22 mouse cellular contexts compared by ENCODE assay signal in genomic region chr3:30390346-30390745, GRCm38 (mm10).
DNase-seq lines count a peak whose midpoint lies in the region; ATAC-seq and TF ChIP-seq lines count a peak whose summit lies in the region.
"Had no signal": no experiment of that assay in that cellular context is flagged by ENCODE, and none has a peak within 500 bp of the region (broad histone marks: within the 10 kb centered on the region; RNA-seq: fewer than 3 reads in every experiment).

No protein-coding gene starts in this region.

- no peak overlapping the region for H3K4me2 ChIP-seq in heart, embryonic 13.5 days
- no peak overlapping the region for H3K4me2 ChIP-seq in midbrain, embryonic 11.5 days
- no peak overlapping the region for H3K4me2 ChIP-seq in midbrain, embryonic 13.5 days (replicated peaks)
- no peak overlapping the region for H3K4me2 ChIP-seq in CH12.LX (ENCODE audit: insufficient read depth, low read depth, poor library complexity, severe bottlenecking)

- H3K36me3 ChIP-seq in heart, embryonic 13.5 days: no peaks in the 10 kb centered on the region
- H3K36me3 ChIP-seq in heart, adult 2 months (ENCODE audit: control insufficient read depth, insufficient read depth, low read length): no peaks in the 10 kb centered on the region; the same call in 1 of the 2 replicates
- no peaks in the 10 kb centered on the region for H3K36me3 ChIP-seq in midbrain, embryonic 11.5 days (ENCODE audit: control insufficient read depth, insufficient read depth, low read length)
- H3K36me3 ChIP-seq in midbrain, embryonic 13.5 days: no peaks in the 10 kb centered on the region
- H3K36me3 ChIP-seq in CH12.LX (replicated peaks in 1 of 2; ENCODE audit: control insufficient read depth in 1 of 2, insufficient read depth in 1 of 2, low read length in 1 of 2): no peaks in the 10 kb centered on the region
- H3K36me3 ChIP-seq: G1E had no signal

- no peak for TF ChIP-seq EP300 in heart, adult 2 months (IDR thresholded peaks at IDR 0.05; ENCODE audit: insufficient read depth, low read depth, low read length)
- TF ChIP-seq EP300 in CH12.LX (IDR thresholded peaks at IDR 0.05; ENCODE audit: low read length): no peak

- H3K4me3 ChIP-seq in heart, embryonic 13.5 days: no peak overlapping the region
- H3K4me3 ChIP-seq in heart, adult 2 months: no peak overlapping the region
- no peak overlapping the region for H3K4me3 ChIP-seq in midbrain, embryonic 11.5 days (ENCODE audit: low read depth, low read length)
- no peak overlapping the region for H3K4me3 ChIP-seq in midbrain, embryonic 13.5 days (replicated peaks)
- no peak overlapping the region for H3K4me3 ChIP-seq in CH12.LX (replicated peaks in 1 of 3; ENCODE audit: low read depth in 2 of 3, low read length in 2 of 3, poor library complexity in 1 of 3)

- H3K27me3 ChIP-seq in heart, embryonic 13.5 days (replicated peaks): no peaks in the 10 kb centered on the region
- no peaks in the 10 kb centered on the region for H3K27me3 ChIP-seq in heart, adult 2 months (ENCODE audit: control insufficient read depth, insufficient read depth, low read length)
- H3K27me3 ChIP-seq in midbrain, embryonic 11.5 days (ENCODE audit: control insufficient read depth, insufficient read depth, low read length): no peaks in the 10 kb centered on the region
- H3K27me3 ChIP-seq in midbrain, embryonic 13.5 days: no peaks in the 10 kb centered on the region
- H3K27me3 ChIP-seq in CH12.LX (replicated peaks): no peaks in the 10 kb centered on the region

- in situ Hi-C loops in CH12.LX (cut with MboI; ENCODE audit: low pct_ligation_motif_present, low pct_unique_long_range_greater_than_20kb, low sequenced_read_pairs): no loop called here

- 80% methylated on average over 5 of the region's 5 CpGs for WGBS in heart, embryonic 13.5 days
- 78% methylated on average over 5 of the region's 5 CpGs for WGBS in heart, adult 2 months
- WGBS in midbrain, embryonic 11.5 days: 94% methylated on average over 5 of the region's 5 CpGs
- 88% methylated on average over 5 of the region's 5 CpGs for WGBS in midbrain, embryonic 13.5 days

- H3K27ac ChIP-seq in heart, embryonic 13.5 days (replicated peaks): peak overlapping the region; percentile 36; the same call in 1 of the 2 replicates
- H3K27ac ChIP-seq in heart, adult 2 months: no peak overlapping the region
- H3K27ac ChIP-seq in midbrain, embryonic 11.5 days (ENCODE audit: low read depth, low read length): no peak overlapping the region
- no peak overlapping the region for H3K27ac ChIP-seq in midbrain, embryonic 13.5 days
- no peak overlapping the region for H3K27ac ChIP-seq in CH12.LX (ENCODE audit: insufficient read depth, low read depth)

- TF ChIP-seq POLR2A in heart, adult 2 months (IDR thresholded peaks at IDR 0.05; ENCODE audit: insufficient read depth, low read depth, low read length): no peak
- no peak for TF ChIP-seq POLR2A in CH12.LX (IDR thresholded peaks at IDR 0.05; ENCODE audit: low read depth, low read length)

- no peak for ATAC-seq in heart, embryonic 13.5 days (ENCODE audit: extremely low read depth, insufficient number of reproducible peaks, low FRiP score, low TSS enrichment)
- no peak for ATAC-seq in midbrain, embryonic 11.5 days (ENCODE audit: low FRiP score)
- ATAC-seq in midbrain, embryonic 13.5 days: no peak
- ATAC-seq: activated CD4-positive, CD25-positive, alpha-beta regulatory T cell, adult 4 months; CD4-positive, CD25-positive, alpha-beta regulatory T cell, adult 4 months; Patski had no signal

- H3K9me3 ChIP-seq in heart, embryonic 13.5 days: no peaks in the 10 kb centered on the region
- H3K9me3 ChIP-seq in midbrain, embryonic 11.5 days (ENCODE audit: control insufficient read depth, low read length): no peaks in the 10 kb centered on the region
- no peaks in the 10 kb centered on the region for H3K9me3 ChIP-seq in midbrain, embryonic 13.5 days
- H3K9me3 ChIP-seq in CH12.LX (replicated peaks; ENCODE audit: low read length): no peaks in the 10 kb centered on the region
- H3K9me3 ChIP-seq: G1E had no signal

- no peaks in the 10 kb centered on the region for H3K79me2 ChIP-seq in heart, adult 2 months (replicated peaks; ENCODE audit: control insufficient read depth, insufficient read depth, low read length)
- no peaks in the 10 kb centered on the region for H3K79me2 ChIP-seq in CH12.LX (replicated peaks; ENCODE audit: control insufficient read depth, extremely low read depth, insufficient read depth, poor library complexity, severe bottlenecking)

- intact Hi-C loops in heart, postnatal 10 days (cut with DNase I): no loop called here
- intact Hi-C loops in heart, adult 2 months (cut with DNase I): no loop called here

- peaks cover 30% of the 10 kb centered on the region for H3K4me1 ChIP-seq in heart, embryonic 13.5 days
- H3K4me1 ChIP-seq in heart, adult 2 months (ENCODE audit: control insufficient read depth, insufficient read depth, low read length): peaks cover 6% of the 10 kb centered on the region
- H3K4me1 ChIP-seq in midbrain, embryonic 11.5 days (ENCODE audit: control insufficient read depth, insufficient read depth, low read length): 0 out of 2 replicates have a peak, but pooled peaks cover 2% of the 10 kb centered on the region
- peaks cover 4% of the 10 kb centered on the region; the same call in 1 of the 2 replicates for H3K4me1 ChIP-seq in midbrain, embryonic 13.5 days (replicated peaks)
- H3K4me1 ChIP-seq in CH12.LX (ENCODE audit: control insufficient read depth in 1 of 2, insufficient read depth in 2 of 2): peaks cover 0 to 18% of the 10 kb centered on the region in 2 experiments; a peak in 2 of 4 replicates

- TF ChIP-seq RAD21 in CH12.LX (IDR thresholded peaks at IDR 0.05; ENCODE audit: low read depth, low read length): no peak

- peak; percentile 66 for DNase-seq in heart, adult 11 months
- no peak for DNase-seq in heart, postnatal 10 days
- DNase-seq in heart, adult 2 months: no peak
- peak; percentile 70 for DNase-seq in midbrain, embryonic 11.5 days (ENCODE audit: low spot score, missing footprints)
- peak; percentile 49 for DNase-seq in CH12.LX (ENCODE audit: extremely low read depth)
- no peak for DNase-seq in liver
- DNase-seq: adrenal gland, adult 2 months; adrenal gland, adult 8-10 months; adrenal gland, postnatal 10 days; adrenal gland, postnatal 14 days; adrenal gland, postnatal 25 days; adrenal gland, postnatal 36 days; B cell, adult 2 months; cerebellum, adult 11 months; cerebellum, adult 11-12 months; cerebellum, adult 18-20 months had no signal

- no peak for TF ChIP-seq CTCF in heart, adult 2 months (IDR thresholded peaks at IDR 0.05)
- TF ChIP-seq CTCF in CH12.LX (conservative IDR thresholded peaks at IDR 0.05 in 1 of 2, IDR thresholded peaks at IDR 0.05 in 1 of 2; ENCODE audit: low read depth in 2 of 2, low read length in 2 of 2): no peak

- no peak overlapping the region for H3K9ac ChIP-seq in heart, embryonic 13.5 days
- H3K9ac ChIP-seq in heart, adult 2 months (ENCODE audit: low read depth, low read length): no peak overlapping the region
- no peak overlapping the region for H3K9ac ChIP-seq in midbrain, embryonic 11.5 days (ENCODE audit: low read length)
- no peak overlapping the region for H3K9ac ChIP-seq in midbrain, embryonic 13.5 days (replicated peaks)
- H3K9ac ChIP-seq in CH12.LX (ENCODE audit: insufficient read depth, low read depth): no peak overlapping the region

- dilution Hi-C loops in CH12.LX (cut with MboI; ENCODE audit: extremely low pct_ligation_motif_present, extremely low pct_unique_long_range_greater_than_20kb, low sequenced_read_pairs): no loop called here

TF ChIP-seq in CH12.LX, 34 proteins besides CTCF, POLR2A, EP300 and RAD21:
- peak; percentile 53 for TF ChIP-seq BHLHE40 (IDR thresholded peaks at IDR 0.05; ENCODE audit: low read depth, low read length)
- no peak for TF ChIP-seq ZMIZ1 (IDR thresholded peaks at IDR 0.05; ENCODE audit: low read depth, low read length)
- TF ChIP-seq MAX (IDR thresholded peaks at IDR 0.05; ENCODE audit: low read length): no peak
- no peak for TF ChIP-seq E2F4 (IDR thresholded peaks at IDR 0.05; ENCODE audit: insufficient replicate concordance, low read depth, low read length)
- no peak for TF ChIP-seq TCF12 (IDR thresholded peaks at IDR 0.05; ENCODE audit: low read depth, low read length)
- no peak for TF ChIP-seq ZNF384 (IDR thresholded peaks at IDR 0.05; ENCODE audit: low read depth, low read length)
- no peak for TF ChIP-seq RCOR1 (conservative IDR thresholded peaks at IDR 0.05; ENCODE audit: low read depth, low read length)

Comparison
In these comparisons a context has a peak if more than half of its experiments do, and no peak if none do; other contexts are left out.
1. DNase-seq: peak in heart, adult 11 months (single experiment), midbrain, embryonic 11.5 days (single experiment) and CH12.LX (single experiment); none in heart, postnatal 10 days (0 of 2), heart, adult 2 months (0 of 2) and liver (single experiment).